Mouse (Mus musculus) bone marrow, adult 2 months (tissue): ENCODE results near the gene Mmrn2. TPM values are rescaled to one million over a fixed set of nuclear protein-coding genes. Genes with fewer than 3 reads are reported as not detected.

Experiments used
- H3K27ac ChIP-seq: fragments of 200-500 bp; 2 replicates; pipeline ENCODE4 v1.5.1; 2012; ENCODE audit warnings: low read depth, mild to moderate bottlenecking, control low read depth, inconsistent platforms, low read length; ENCODE audit not compliant: control insufficient read depth, poor library complexity, insufficient read depth
- H3K4me1 ChIP-seq: fragments of 200-500 bp; 2 replicates; pipeline ENCODE4 v1.6.1; 2011; ENCODE audit warnings: low read length; ENCODE audit not compliant: control insufficient read depth, insufficient read depth
- H3K4me3 ChIP-seq: fragments of 200-500 bp; replicated peaks from 2 replicates; pipeline ENCODE3; 2011; ENCODE audit warnings: mild to moderate bottlenecking, low read depth, low read length, control low read depth; ENCODE audit not compliant: control insufficient read depth
- CTCF ChIP-seq: fragments of 200-500 bp; IDR thresholded peaks from 2 replicates; pipeline ENCODE4 v1.5.1; 2011; ENCODE audit warnings: low read length, control low read depth; ENCODE audit not compliant: control insufficient read depth, insufficient read depth
- POLR2A ChIP-seq: fragments of 200-500 bp; IDR thresholded peaks from 2 replicates; pipeline ENCODE4 v1.6.1; 2011; ENCODE audit warnings: low read depth, mild to moderate bottlenecking, control low read depth, low read length, borderline replicate concordance; ENCODE audit not compliant: control insufficient read depth
- WGBS: fragments of 180-500 bp; shearing (Covaris S2); methylation state at CpG from one replicate; pipeline ENCODE4 v1.1.7; 2018; 5-methylcytosine and 5-hydroxymethylcytosine counted together
- polyA plus RNA-seq: library from polyadenylated mRNA; stranded (reverse); fragments of >200 nt; gene quantifications from 2 replicates; pipeline ENCODE4 v1.2.4, GENCODE M21; 2011; ENCODE audit warnings: low replicate concordance; ENCODE audit not compliant: missing spikeins, insufficient read depth, insufficient read length

The Mmrn2 gene
- polyA plus RNA-seq, 1 experiment, result 3.0 TPM

DNA sequence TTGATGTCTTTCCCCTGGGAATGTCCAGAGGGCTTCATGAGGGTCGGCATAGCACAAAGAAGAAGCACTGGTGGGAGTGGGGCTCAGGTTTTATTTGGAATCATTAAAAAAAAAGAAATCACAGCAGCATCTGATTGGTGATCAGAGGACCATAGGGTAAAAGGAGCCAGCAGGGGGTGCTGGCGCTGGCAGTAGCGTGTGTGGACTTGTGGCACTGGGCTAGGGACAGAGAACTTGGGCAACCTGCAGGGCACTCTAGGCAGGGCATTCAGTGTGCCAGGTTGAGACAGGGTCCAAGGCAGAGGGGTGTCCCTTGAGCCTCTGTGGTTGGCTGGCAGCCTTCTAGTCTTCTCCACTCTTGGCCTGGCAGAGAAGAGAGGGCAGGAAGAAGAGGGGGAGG is 5.1 kb upstream of the Mmrn2 start:
- Histone ChIP-seq H3K4me1 (no peaks in the 10 kb centered on the region), H3K4me3 (no peak overlapping the region), H3K27ac (no peak overlapping the region)
- WGBS, result 65% methylated on average over 3 of the region's 3 CpGs
- TF ChIP-seq POLR2A, result no peak
- TF ChIP-seq CTCF, result peak; percentile 13; the same call in 1 of the 2 replicates

DNA sequence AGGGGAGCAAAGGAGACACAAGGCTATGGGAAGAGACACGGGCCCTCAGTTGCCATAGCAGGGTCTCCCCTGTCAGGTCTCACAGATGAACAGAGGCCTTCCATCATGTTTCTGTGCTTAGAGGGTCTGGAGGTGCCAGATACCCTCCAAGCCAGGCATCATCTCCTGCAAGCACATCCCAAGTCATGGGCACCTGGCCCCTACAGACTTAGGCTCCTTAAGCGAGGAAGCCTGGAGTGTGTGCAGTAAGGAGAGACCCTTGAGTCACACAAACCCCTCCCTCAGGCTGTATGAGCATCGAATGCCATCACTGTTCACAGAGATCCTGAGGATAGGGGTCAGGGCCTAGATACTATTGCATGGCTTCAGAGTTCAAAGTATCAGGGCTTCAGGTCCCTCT is 4.3 kb upstream of the Mmrn2 start:
- no peaks in the 10 kb centered on the region for H3K4me1 ChIP-seq
- TF ChIP-seq CTCF (no peak), POLR2A (no peak)
- 81% methylated on average over 3 of the region's 3 CpGs for WGBS
- H3K4me3 ChIP-seq, result no peak overlapping the region
- no peak overlapping the region for H3K27ac ChIP-seq

DNA sequence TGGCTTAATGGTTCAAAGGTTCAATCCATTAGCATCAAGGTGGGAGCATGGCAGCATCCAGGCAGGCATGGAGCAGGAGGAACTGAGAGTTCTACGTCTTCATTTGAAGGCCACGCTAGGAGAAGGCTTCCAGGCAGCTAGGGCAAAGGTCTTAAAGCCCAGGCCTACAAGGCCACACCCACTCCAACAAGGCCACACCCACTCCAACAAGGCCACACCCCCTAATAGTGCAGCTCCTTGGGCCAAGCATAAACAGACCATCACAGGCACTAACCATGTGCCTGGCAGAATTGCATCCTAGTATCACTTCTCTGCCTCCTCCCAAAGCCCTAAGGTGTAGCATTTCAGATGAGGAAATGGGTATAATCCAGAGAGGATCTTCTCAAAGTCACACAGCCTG is 3.5 kb upstream of the Mmrn2 start:
- 89% methylated on average over 2 of the region's 2 CpGs for WGBS
- Histone ChIP-seq H3K27ac (no peak overlapping the region), H3K4me3 (no peak overlapping the region), H3K4me1 (no peaks in the 10 kb centered on the region)
- TF ChIP-seq CTCF, result no peak
- no peak for TF ChIP-seq POLR2A

DNA sequence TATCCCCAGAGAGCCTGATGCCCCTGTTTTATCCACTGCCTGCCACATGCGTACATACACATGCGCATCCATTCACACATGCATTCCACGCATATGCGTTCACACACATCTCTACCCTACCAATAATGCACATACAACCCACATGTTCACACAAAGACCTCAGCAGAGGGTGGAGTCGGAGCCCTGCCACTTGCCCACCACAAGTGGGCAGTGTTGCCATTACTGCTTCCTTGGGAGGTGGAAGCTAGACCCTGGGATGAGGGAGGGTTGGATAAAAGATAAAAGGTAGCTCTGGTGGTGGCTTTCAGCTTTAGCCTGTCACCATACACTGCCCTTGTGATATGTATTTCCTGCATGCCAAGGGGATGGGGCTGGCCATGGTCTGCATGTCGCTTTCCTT is 2.6 kb upstream of the Mmrn2 start:
- no peak for TF ChIP-seq POLR2A
- peak; percentile 24; the same call in 1 of the 2 replicates for TF ChIP-seq CTCF
- no peak overlapping the region for H3K4me3 ChIP-seq
- no peaks in the 10 kb centered on the region for H3K4me1 ChIP-seq
- WGBS, result 80% methylated on average over 6 of the region's 6 CpGs
- no peak overlapping the region for H3K27ac ChIP-seq

DNA sequence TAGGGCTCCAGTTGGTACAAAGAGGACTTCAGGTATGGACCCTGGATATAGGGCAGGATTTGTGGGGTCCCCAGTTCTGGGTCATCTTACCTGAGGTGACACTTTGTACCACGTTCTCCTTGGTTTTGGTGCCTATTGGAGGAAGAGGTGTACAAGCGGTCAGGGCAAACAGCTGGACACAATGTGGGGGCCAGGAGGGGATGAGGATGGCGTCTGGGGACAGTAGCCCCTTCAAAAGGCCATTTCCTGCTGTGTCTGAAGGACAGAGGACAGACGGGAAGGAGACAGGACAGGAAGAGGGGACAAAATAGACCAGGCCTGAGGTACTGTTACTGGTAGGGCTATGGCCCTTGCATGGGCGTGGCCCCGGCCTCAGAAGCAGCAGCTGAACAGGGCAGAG is 1.7 kb upstream of the Mmrn2 start:
- no peak overlapping the region for H3K27ac ChIP-seq
- 73% methylated on average over 6 of the region's 6 CpGs for WGBS
- no peaks in the 10 kb centered on the region for H3K4me1 ChIP-seq
- TF ChIP-seq POLR2A (no peak), CTCF (no peak)
- H3K4me3 ChIP-seq, result no peak overlapping the region

GRCm38 (mm10) chr14:34374577-34374976 is 688 bp upstream of the Mmrn2 start, which contains the start of gene Sncg:
Gene Sncg (minus strand): TSS chr14:34374789.
- H3K4me3 ChIP-seq, result no peak within 1 kb of the TSS
- WGBS, result 21% methylated on average over 10 of the region's 10 CpGs

DNA sequence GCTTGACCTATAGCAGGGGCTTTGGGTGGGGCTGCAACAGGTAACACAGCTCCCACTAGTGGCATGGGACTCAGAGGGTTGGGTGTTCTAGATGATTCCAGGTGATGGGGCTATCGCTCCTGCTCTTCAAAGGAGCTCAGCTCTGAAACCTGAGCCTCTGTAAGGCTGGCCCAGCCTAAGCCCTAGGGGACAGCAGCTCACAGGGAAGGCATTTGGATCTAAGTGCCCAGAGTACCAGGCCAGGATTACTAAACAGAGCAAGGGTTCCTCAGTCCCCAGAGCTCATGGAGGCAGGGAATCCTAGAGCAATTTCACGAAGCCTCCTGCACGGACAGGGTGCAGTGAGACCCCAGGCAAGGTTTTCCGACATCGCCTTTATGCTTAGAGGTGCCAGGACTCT is 676 bp downstream of the Mmrn2 start:
- TF ChIP-seq POLR2A (no peak), CTCF (no peak)
- no peak overlapping the region for H3K27ac ChIP-seq
- WGBS, result 82% methylated on average over 5 of the region's 5 CpGs
- H3K4me3 ChIP-seq, result no peak overlapping the region
- H3K4me1 ChIP-seq, result no peaks in the 10 kb centered on the region

More at GRCm38 (mm10) chr14:34374577-34374976, 688 bp upstream of the Mmrn2 start, which contains the start of gene Sncg:
- Histone ChIP-seq H3K27ac (no peak within 1 kb of the TSS), H3K4me1 (no peaks in the 10 kb centered on the region)
- no peak for TF ChIP-seq POLR2A
- TF ChIP-seq CTCF, result no peak

DNA sequence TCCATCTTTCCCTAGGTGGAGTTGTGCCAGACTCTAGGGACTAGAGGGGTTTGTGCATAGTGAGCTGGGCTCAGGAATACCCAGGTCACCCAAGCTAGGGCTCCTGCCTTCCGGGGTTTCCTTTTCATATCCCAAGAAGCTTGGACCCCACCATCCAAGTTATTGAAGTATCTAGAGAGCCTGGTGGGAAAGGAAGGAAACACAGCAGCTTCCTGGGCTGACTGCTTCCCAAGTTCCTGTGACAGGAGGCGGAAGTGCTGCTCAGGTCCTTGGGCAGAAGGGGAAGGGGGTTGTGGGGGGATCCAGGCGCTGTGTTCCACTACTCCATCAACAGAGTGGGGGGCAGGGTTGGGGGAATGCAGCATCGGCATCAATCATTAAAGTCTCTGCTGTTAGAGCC is 1.9 kb downstream of the Mmrn2 start:
- 56% methylated on average over 4 of the region's 4 CpGs for WGBS
- Histone ChIP-seq H3K27ac (no peak overlapping the region), H3K4me3 (no peak overlapping the region), H3K4me1 (no peaks in the 10 kb centered on the region)
- TF ChIP-seq CTCF, result no peak
- no peak for TF ChIP-seq POLR2A
